Comparison of ENCODE assay signal across 26 mouse cellular contexts in genomic region chr14:118019314-118019713, GRCm38 (mm10). TPM values are rescaled to one million over a fixed set of nuclear protein-coding genes. Genes with fewer than 3 reads are reported as not detected.
A peak's percentile ranks its signal among the peaks of the same experiment; 100 is the strongest.
DNase-seq lines count a peak whose midpoint lies in the region; ATAC-seq and TF ChIP-seq lines count a peak whose summit lies in the region.
"Had no signal": no experiment of that assay in that cellular context is flagged by ENCODE, and none has a peak within 500 bp of the region (broad histone marks: within the 10 kb centered on the region; RNA-seq: fewer than 3 reads in every experiment).

No protein-coding gene starts in this region.

- H3K27me3 ChIP-seq in CH12.LX (replicated peaks): no peaks in the 10 kb centered on the region
- H3K27me3 ChIP-seq: embryonic facial prominence, embryonic 13.5 days; embryonic facial prominence, embryonic 15.5 days; forebrain, embryonic 12.5 days had no signal

- no peak overlapping the region for H3K4me3 ChIP-seq in CH12.LX (replicated peaks in 1 of 3; ENCODE audit: low read depth in 2 of 3, low read length in 2 of 3, poor library complexity in 1 of 3)
- H3K4me3 ChIP-seq: embryonic facial prominence, embryonic 13.5 days; embryonic facial prominence, embryonic 15.5 days; erythroblast, embryonic 14.5 days; forebrain, embryonic 10.5 days; forebrain, embryonic 12.5 days had no signal

- H3K36me3 ChIP-seq in CH12.LX (replicated peaks in 1 of 2; ENCODE audit: control insufficient read depth in 1 of 2, insufficient read depth in 1 of 2, low read length in 1 of 2): no peaks in the 10 kb centered on the region
- H3K36me3 ChIP-seq: embryonic facial prominence, embryonic 13.5 days; embryonic facial prominence, embryonic 15.5 days; forebrain, embryonic 10.5 days; forebrain, embryonic 12.5 days had no signal

- no peak for TF ChIP-seq CTCF in CH12.LX (conservative IDR thresholded peaks at IDR 0.05 in 1 of 2, IDR thresholded peaks at IDR 0.05 in 1 of 2; ENCODE audit: low read depth in 2 of 2, low read length in 2 of 2)

- dilution Hi-C loops in CH12.LX (cut with MboI; ENCODE audit: extremely low pct_ligation_motif_present, extremely low pct_unique_long_range_greater_than_20kb, low sequenced_read_pairs): no loop called here

- no peak for TF ChIP-seq POLR2A in CH12.LX (IDR thresholded peaks at IDR 0.05; ENCODE audit: low read depth, low read length)

- TF ChIP-seq EP300 in CH12.LX (IDR thresholded peaks at IDR 0.05; ENCODE audit: low read length): no peak

- TF ChIP-seq RAD21 in CH12.LX (IDR thresholded peaks at IDR 0.05; ENCODE audit: low read depth, low read length): no peak

- no peak overlapping the region for H3K27ac ChIP-seq in CH12.LX (ENCODE audit: insufficient read depth, low read depth)
- H3K27ac ChIP-seq: embryonic facial prominence, embryonic 13.5 days; embryonic facial prominence, embryonic 15.5 days; forebrain, embryonic 10.5 days; forebrain, embryonic 12.5 days had no signal

- no peak for DNase-seq in CH12.LX (ENCODE audit: extremely low read depth)
- no peak for DNase-seq in embryo, embryonic 10.5 days (ENCODE audit: low spot score)
- no peak for DNase-seq in right cerebral cortex, adult 2 months (ENCODE audit: low spot score in 2 of 2)
- no peak for DNase-seq in gastrocnemius, postnatal 25 days
- no peak for DNase-seq in lung, postnatal 10 days
- DNase-seq: adrenal gland, adult 2 months; adrenal gland, postnatal 10 days; adrenal gland, postnatal 25 days; B cell, adult 2 months; cerebellum, adult 11 months; cerebellum, adult 18-20 months; cerebellum, adult 8-10 months; cerebellum, adult 9-11 months; cerebellum, postnatal 14 days; cerebellum, postnatal 36 days; embryo, embryonic 11 days; forebrain, postnatal 0 days had no signal

- H3K9me3 ChIP-seq in CH12.LX (replicated peaks; ENCODE audit: low read length): no peaks in the 10 kb centered on the region
- H3K9me3 ChIP-seq: embryonic facial prominence, embryonic 13.5 days; embryonic facial prominence, embryonic 15.5 days; forebrain, embryonic 10.5 days; forebrain, embryonic 12.5 days had no signal

- H3K9ac ChIP-seq in CH12.LX (ENCODE audit: insufficient read depth, low read depth): no peak overlapping the region
- H3K9ac ChIP-seq: embryonic facial prominence, embryonic 13.5 days; embryonic facial prominence, embryonic 15.5 days; forebrain, embryonic 12.5 days; forebrain, postnatal 0 days had no signal

- in situ Hi-C loops in CH12.LX (cut with MboI; ENCODE audit: low pct_ligation_motif_present, low pct_unique_long_range_greater_than_20kb, low sequenced_read_pairs): loop anchor here (25.0 kb wide), 1 partner anchor 568 kb away; no protein-coding TSS in a partner anchor

- H3K4me1 ChIP-seq in CH12.LX (ENCODE audit: control insufficient read depth in 1 of 2, insufficient read depth in 2 of 2): peaks cover 5 to 6% of the 10 kb centered on the region in 2 experiments; a peak in 2 of 4 replicates
- H3K4me1 ChIP-seq: embryonic facial prominence, embryonic 15.5 days; forebrain, embryonic 10.5 days; forebrain, embryonic 12.5 days had no signal

- H3K79me2 ChIP-seq in CH12.LX (replicated peaks; ENCODE audit: control insufficient read depth, extremely low read depth, insufficient read depth, poor library complexity, severe bottlenecking): no peaks in the 10 kb centered on the region

- H3K4me2 ChIP-seq in CH12.LX (ENCODE audit: insufficient read depth, low read depth, poor library complexity, severe bottlenecking): peak overlapping the region; percentile 15; the same call in 1 of the 2 replicates
- H3K4me2 ChIP-seq: embryonic facial prominence, embryonic 13.5 days; embryonic facial prominence, embryonic 15.5 days; forebrain, embryonic 12.5 days had no signal

- peak; percentile 74 for ATAC-seq in granulocyte monocyte progenitor cell, adult 5-6 weeks (replicated peaks; ENCODE audit: poor library complexity, severe bottlenecking)
- ATAC-seq in megakaryocyte progenitor cell, adult 5-6 weeks (replicated peaks; ENCODE audit: poor library complexity): peak; percentile 73
- ATAC-seq: CD4-positive, CD25-positive, alpha-beta regulatory T cell, adult 4 months; forebrain, embryonic 14.5 days; forebrain, postnatal 0 days had no signal

TF ChIP-seq in CH12.LX, 34 proteins besides CTCF, POLR2A, EP300 and RAD21:
- no peak for TF ChIP-seq SIN3A (IDR thresholded peaks at IDR 0.05; ENCODE audit: low read length)

RNA-seq across cellular contexts. Expression of gene Dct, which starts 32.7 kb away (rescaled TPM):
- total RNA-seq in CH12.LX (2012; rRNA removed): not detected in 2 replicates
- not detected in 2 replicates for total RNA-seq in CH12.LX (2014; rRNA removed)
- polyA plus RNA-seq in CH12.LX (2012; ENCODE audit: insufficient read length, low read depth): 0.23 and 0.34 TPM in 2 replicates
- not detected in 2 replicates for total RNA-seq in granulocyte monocyte progenitor cell, adult 5-6 weeks (2014; fragmentation: Nextera tagmentation)
- not detected in 2 replicates for total RNA-seq in granulocyte monocyte progenitor cell, adult 5-6 weeks (2017)
- 0.10 TPM in 1 of 2 replicates, not detected in the other for total RNA-seq in megakaryocyte progenitor cell, adult 5-6 weeks (2015)
- 0.10 TPM in 1 of 2 replicates, not detected in the other for total RNA-seq in megakaryocyte progenitor cell, adult 5-6 weeks (2017)
- under 1 TPM; 0.31 to 0.70 TPM for total RNA-seq in gastrocnemius, postnatal 25 days (2021)
- total RNA-seq: adrenal gland, postnatal 10 days had no signal
- polyA plus RNA-seq: erythroblast, embryonic 14.5 days had no signal
